Mouse (Mus musculus): ENCODE data around the gene Stat5b. TPM values are rescaled to one million over a fixed set of nuclear protein-coding genes. Genes with fewer than 3 reads are reported as not detected.

The Stat5b gene
- polyA plus RNA-seq, 1 experiment = 178 TPM

- Histone ChIP-seq H3K36me3 (ENCODE audit: control insufficient read depth, insufficient read depth, low read length) (no peaks in the 10 kb centered on the region), H3K27me3 (ENCODE audit: control insufficient read depth, insufficient read depth, low read length) (no peaks in the 10 kb centered on the region), H3K4me1 (replicated peaks; ENCODE audit: control insufficient read depth, insufficient read depth, low read length) (no peaks in the 10 kb centered on the region; the same call in 1 of the 2 replicates), H3K27ac (ENCODE audit: control insufficient read depth, insufficient read depth, low read length) (no peak overlapping the region), H3K4me3 (ENCODE audit: control insufficient read depth, insufficient read depth, low read length) (no peak overlapping the region)
- WGBS = 83% methylated on average over 5 of the region's 5 CpGs
- no peak for DNase-seq
- TF ChIP-seq CTCF (IDR thresholded peaks at IDR 0.05; ENCODE audit: borderline replicate concordance, control insufficient read depth, extremely low read depth, insufficient read depth, low read length, poor library complexity) = no peak
Measured at GRCm38 (mm10) chr11:100747114-100747513, 103.4 kb downstream of the Stat5b start.

GRCm38 (mm10) chr11:100746546-100746945, 104.0 kb downstream of the Stat5b start:
- Histone ChIP-seq H3K36me3 (ENCODE audit: control insufficient read depth, insufficient read depth, low read length) (no peaks in the 10 kb centered on the region), H3K4me3 (ENCODE audit: control insufficient read depth, insufficient read depth, low read length) (no peak overlapping the region), H3K27me3 (ENCODE audit: control insufficient read depth, insufficient read depth, low read length) (no peaks in the 10 kb centered on the region), H3K27ac (ENCODE audit: control insufficient read depth, insufficient read depth, low read length) (no peak overlapping the region), H3K4me1 (replicated peaks; ENCODE audit: control insufficient read depth, insufficient read depth, low read length) (no peaks in the 10 kb centered on the region; the same call in 1 of the 2 replicates)
- no peak for DNase-seq
- TF ChIP-seq CTCF (IDR thresholded peaks at IDR 0.05; ENCODE audit: borderline replicate concordance, control insufficient read depth, extremely low read depth, insufficient read depth, low read length, poor library complexity) = no peak
- WGBS = 94% methylated on average over 10 of the region's 10 CpGs

- Histone ChIP-seq H3K36me3 (ENCODE audit: control insufficient read depth, insufficient read depth, low read length) (no peaks in the 10 kb centered on the region), H3K27me3 (ENCODE audit: control insufficient read depth, insufficient read depth, low read length) (no peaks in the 10 kb centered on the region), H3K4me1 (replicated peaks; ENCODE audit: control insufficient read depth, insufficient read depth, low read length) (no peaks in the 10 kb centered on the region; the same call in 1 of the 2 replicates), H3K27ac (ENCODE audit: control insufficient read depth, insufficient read depth, low read length) (no peak overlapping the region), H3K4me3 (ENCODE audit: control insufficient read depth, insufficient read depth, low read length) (no peak overlapping the region)
- WGBS = 23% methylated on average over 6 of the region's 6 CpGs
- DNase-seq = peak; percentile 61
- TF ChIP-seq POLR2A (IDR thresholded peaks at IDR 0.05; ENCODE audit: control insufficient read depth, extremely low read depth, insufficient read depth, low read length, poor library complexity) (no peak), CTCF (IDR thresholded peaks at IDR 0.05; ENCODE audit: borderline replicate concordance, control insufficient read depth, extremely low read depth, insufficient read depth, low read length, poor library complexity) (peak; percentile 41; the same call in 1 of the 2 replicates)
Measured at GRCm38 (mm10) chr11:100745085-100745484, 105.4 kb downstream of the Stat5b start.

- H3K27ac ChIP-seq (ENCODE audit: control insufficient read depth, insufficient read depth, low read length) = no peak overlapping the region
- H3K4me1 ChIP-seq (replicated peaks; ENCODE audit: control insufficient read depth, insufficient read depth, low read length) = peaks cover 8% of the 10 kb centered on the region
- TF ChIP-seq POLR2A (IDR thresholded peaks at IDR 0.05; ENCODE audit: control insufficient read depth, extremely low read depth, insufficient read depth, low read length, poor library complexity) = no peak
- TF ChIP-seq CTCF (IDR thresholded peaks at IDR 0.05; ENCODE audit: borderline replicate concordance, control insufficient read depth, extremely low read depth, insufficient read depth, low read length, poor library complexity) = no peak
- H3K36me3 ChIP-seq (ENCODE audit: control insufficient read depth, insufficient read depth, low read length) = no peaks in the 10 kb centered on the region
- no peaks in the 10 kb centered on the region for H3K27me3 ChIP-seq (ENCODE audit: control insufficient read depth, insufficient read depth, low read length)
- 96% methylated on average over 6 of the region's 6 CpGs for WGBS
- DNase-seq = no peak
- no peak overlapping the region for H3K4me3 ChIP-seq (ENCODE audit: control insufficient read depth, insufficient read depth, low read length)
Measured at GRCm38 (mm10) chr11:100741348-100741747, 109.2 kb downstream of the Stat5b start.

GRCm38 (mm10) chr11:100738749-100739148, 111.8 kb downstream of the Stat5b start:
- H3K4me1 ChIP-seq (replicated peaks; ENCODE audit: control insufficient read depth, insufficient read depth, low read length) = peaks cover 18% of the 10 kb centered on the region
- TF ChIP-seq CTCF (IDR thresholded peaks at IDR 0.05; ENCODE audit: borderline replicate concordance, control insufficient read depth, extremely low read depth, insufficient read depth, low read length, poor library complexity) (no peak), POLR2A (IDR thresholded peaks at IDR 0.05; ENCODE audit: control insufficient read depth, extremely low read depth, insufficient read depth, low read length, poor library complexity) (no peak)
- H3K27me3 ChIP-seq (ENCODE audit: control insufficient read depth, insufficient read depth, low read length) = no peaks in the 10 kb centered on the region
- H3K4me3 ChIP-seq (ENCODE audit: control insufficient read depth, insufficient read depth, low read length) = no peak overlapping the region
- no peaks in the 10 kb centered on the region for H3K36me3 ChIP-seq (ENCODE audit: control insufficient read depth, insufficient read depth, low read length)
- 26% methylated on average over 5 of the region's 5 CpGs for WGBS
- DNase-seq = no peak
- no peak overlapping the region for H3K27ac ChIP-seq (ENCODE audit: control insufficient read depth, insufficient read depth, low read length)

GRCm38 (mm10) chr11:100738066-100738604, 112.4 kb downstream of the Stat5b start, which contains the start of gene Rab5c:
TSS of gene Rab5c (minus strand) at chr11:100738215.
- peaks cover 1% of the 10 kb centered on the region; the same call in 1 of the 2 replicates for H3K36me3 ChIP-seq (ENCODE audit: control insufficient read depth, insufficient read depth, low read length)
- peaks cover 18% of the 10 kb centered on the region for H3K4me1 ChIP-seq (replicated peaks; ENCODE audit: control insufficient read depth, insufficient read depth, low read length)

More at GRCm38 (mm10) chr11:100738066-100738604, 112.4 kb downstream of the Stat5b start, which contains the start of gene Rab5c:
- peak; percentile 98 for DNase-seq
- Histone ChIP-seq H3K4me3 (ENCODE audit: control insufficient read depth, insufficient read depth, low read length) (peak within 1 kb of the TSS; percentile 90), H3K27me3 (ENCODE audit: control insufficient read depth, insufficient read depth, low read length) (no peaks in the 10 kb centered on the region), H3K27ac (ENCODE audit: control insufficient read depth, insufficient read depth, low read length) (peak within 1 kb of the TSS; percentile 48)
- TF ChIP-seq POLR2A (IDR thresholded peaks at IDR 0.05; ENCODE audit: control insufficient read depth, extremely low read depth, insufficient read depth, low read length, poor library complexity) (peak; percentile 77), CTCF (IDR thresholded peaks at IDR 0.05; ENCODE audit: borderline replicate concordance, control insufficient read depth, extremely low read depth, insufficient read depth, low read length, poor library complexity) (no peak; the same call in 1 of the 2 replicates)
- WGBS = under 1% methylated on average over 39 of the region's 39 CpGs
